Mouse (Mus musculus) c-Kit-positive CD71-negative TER-119-negative erythroid progenitor cells, embryonic 14.5 days (primary cell): ENCODE measurements around the gene Qrich2.
"Not testable (repeated sequence)": the region's sequence is repeated elsewhere in the genome, so short reads cannot be mapped to it uniquely, and the experiment has no call there.

Experiments used
- DNase-seq: peaks from one replicate; pipeline ENCODE4 v3.0.0-alpha.2; 2013; ENCODE audit warnings: low read depth

Qrich2 gene

DNA sequence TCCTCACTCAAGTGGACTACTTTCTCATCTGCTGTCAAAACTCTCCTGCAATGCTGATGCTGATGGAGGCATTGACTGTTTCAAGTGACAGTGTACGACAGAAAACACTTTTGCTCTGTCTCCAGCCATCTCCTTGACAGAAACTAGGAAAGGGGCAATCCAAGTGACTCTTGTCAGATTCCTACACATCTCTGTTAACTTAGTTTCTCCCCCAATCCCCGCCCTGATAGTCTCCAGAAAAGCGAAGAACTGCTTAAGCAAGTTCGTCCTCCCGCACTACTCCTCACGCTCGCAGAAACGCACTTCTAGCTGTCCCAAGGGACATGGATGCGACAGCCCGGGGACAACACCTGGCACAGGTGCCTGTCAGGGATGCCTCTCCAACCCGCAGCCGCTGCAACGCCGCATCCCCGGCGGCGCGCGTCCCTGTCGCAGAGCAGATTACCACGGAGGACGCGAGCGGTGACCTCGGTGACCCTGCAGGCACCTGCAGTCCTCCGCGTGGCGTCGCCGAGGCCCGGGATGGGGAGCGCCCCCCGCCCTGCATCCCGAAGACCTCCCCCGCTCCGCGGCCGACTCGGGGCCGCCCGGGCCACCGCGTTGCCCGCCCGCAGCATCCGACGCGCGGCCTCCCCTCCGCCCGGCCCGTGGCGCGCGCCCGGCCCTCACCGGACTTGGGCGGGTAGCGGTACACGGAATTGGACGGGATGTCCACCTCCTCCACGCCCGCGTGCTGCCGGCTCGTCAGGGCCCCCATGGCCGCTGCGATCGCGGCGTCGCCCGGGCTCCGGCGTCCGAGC, 53.8 kb downstream of the Qrich2 start:
- no peak for DNase-seq

- DNase-seq = no peak
Measured at GRCm38 (mm10) chr11:116411582-116411981, 54.5 kb downstream of the Qrich2 start.

- not testable (repeated sequence) for DNase-seq
Measured at GRCm38 (mm10) chr11:116410415-116410814, 55.6 kb downstream of the Qrich2 start.

DNA sequence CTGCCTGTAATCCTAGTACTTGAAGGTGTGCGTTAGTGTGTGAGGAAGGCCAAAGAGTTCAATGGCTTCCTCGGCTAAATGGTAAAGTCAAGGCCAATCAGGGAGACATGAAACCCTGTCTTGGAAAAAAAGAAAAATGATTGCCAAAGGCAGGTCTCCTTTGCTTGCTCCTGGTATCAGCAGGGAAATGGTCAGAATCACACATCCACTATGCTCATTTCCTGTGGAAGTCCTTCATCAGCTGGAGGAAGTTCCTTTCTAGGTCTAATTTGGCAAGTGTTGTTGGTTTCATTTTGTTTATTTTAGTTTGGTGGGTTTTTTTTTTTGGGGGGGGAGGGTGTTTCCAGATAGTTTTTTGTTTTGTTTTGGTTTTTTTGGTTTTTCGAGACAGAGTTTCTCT, 57.0 kb downstream of the Qrich2 start:
- DNase-seq = no peak

DNA sequence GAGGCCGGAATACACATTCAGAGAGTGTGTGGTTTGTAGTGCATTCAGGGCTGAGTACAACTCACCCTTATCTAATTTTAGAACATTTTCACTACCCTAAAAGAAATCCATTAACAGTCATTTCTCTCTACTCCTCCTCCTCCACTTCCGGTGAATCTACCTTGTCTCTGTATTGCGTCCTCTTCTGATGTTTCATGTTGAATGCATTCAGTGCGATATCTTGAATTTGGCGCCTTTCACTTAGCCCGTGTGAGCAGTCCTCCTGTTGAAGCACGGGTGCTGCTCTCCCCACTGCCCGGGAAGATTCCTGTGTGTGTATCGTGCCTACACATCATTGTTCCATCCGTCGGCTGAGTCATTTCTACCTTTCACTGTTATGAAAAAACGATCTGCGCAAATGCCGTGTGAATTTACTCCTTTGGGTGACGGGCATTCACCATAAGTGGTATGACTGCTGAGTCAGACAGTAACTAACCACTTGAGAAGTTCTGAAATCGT, 59.8 kb downstream of the Qrich2 start:
- no peak for DNase-seq

DNA sequence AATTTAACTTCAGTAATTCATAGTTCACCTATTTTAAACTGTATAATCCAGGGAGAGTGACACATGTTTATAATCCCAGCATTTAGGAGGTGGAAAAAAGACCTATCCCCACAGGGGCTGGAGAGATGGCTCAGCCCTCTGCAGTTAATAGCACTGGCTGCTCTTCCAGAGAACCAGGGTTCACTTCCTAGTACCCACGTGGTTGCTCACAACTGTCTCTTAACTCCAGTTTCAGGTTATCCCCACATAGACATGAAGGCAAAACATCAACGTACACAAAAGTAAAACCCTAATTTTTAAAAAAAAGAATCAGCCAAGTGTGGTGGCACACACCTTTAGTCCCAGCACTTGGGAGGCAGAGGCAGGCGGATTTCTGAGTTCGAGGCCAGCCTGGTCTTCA, 60.4 kb downstream of the Qrich2 start:
- DNase-seq = no peak

GRCm38 (mm10) chr11:116400560-116400959, 65.5 kb downstream of the Qrich2 start:
- no peak for DNase-seq

- no peak for DNase-seq
Measured at GRCm38 (mm10) chr11:116398348-116398677, 67.7 kb downstream of the Qrich2 start.

- no peak for DNase-seq
Measured at GRCm38 (mm10) chr11:116397517-116398347, 68.3 kb downstream of the Qrich2 start.

GRCm38 (mm10) chr11:116396934-116397330, 69.1 kb downstream of the Qrich2 start:
- DNase-seq = no peak

DNA sequence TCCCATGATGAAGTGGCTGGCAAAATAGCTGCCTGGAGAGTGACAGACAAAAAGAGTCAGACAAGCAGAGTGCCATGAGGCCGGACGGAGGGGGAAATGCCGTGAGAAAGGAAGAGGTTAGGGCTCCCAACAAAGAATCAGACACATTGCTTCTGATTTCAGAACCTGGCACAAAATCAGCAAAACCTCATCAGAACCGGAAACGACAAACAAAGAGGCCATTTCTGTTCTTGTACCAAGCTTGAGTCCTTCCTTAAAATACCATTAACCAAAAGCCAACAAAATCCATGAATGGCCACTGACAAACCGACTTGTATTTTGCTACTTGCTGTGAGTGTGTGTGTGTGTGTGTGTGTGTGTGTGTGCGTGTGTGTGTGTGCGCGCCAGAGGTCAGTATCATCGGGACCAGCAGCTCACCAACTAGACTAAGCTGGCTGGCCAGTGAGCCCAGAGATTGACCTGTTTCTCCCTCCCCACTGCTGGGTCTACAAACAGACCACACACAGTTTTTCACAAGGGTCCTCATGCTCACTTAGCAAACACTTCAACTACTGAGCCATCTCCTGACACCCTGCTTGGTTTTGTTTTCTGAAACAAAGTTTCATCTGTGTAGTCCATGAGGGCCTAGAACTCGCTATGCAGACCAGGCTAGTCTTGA, 69.6 kb downstream of the Qrich2 start:
- DNase-seq = no peak

DNA sequence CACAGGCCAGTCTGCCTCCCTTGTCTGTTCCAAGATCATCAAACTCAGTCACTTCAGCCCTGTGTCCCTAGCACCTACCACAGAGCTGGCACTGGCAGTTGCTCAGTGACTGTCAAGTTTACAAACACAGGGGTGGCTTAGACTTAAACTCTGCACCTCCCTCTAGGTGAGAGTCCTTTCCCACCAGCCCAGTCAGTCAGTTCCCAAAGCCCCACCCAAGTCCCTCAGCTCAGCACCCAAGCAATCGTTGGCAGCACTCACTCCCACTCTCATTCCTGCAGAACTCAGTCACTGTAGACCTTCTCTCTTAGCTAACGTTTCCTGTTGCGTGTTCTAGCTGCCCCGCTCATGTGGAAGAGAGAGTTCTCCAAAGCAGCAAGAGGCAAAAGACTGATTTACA, 71.3 kb downstream of the Qrich2 start:
- DNase-seq = no peak
